Mouse (Mus musculus) brown adipose tissue, adult 24 weeks (tissue): Measurements from ENCODE around the gene Uckl1. TPM values are rescaled to one million over a fixed set of nuclear protein-coding genes. Genes with fewer than 3 reads are reported as not detected.

Experiments used
- H3K27ac ChIP-seq: fragments of 200-500 bp; replicated peaks from 2 replicates; pipeline ENCODE4 v1.5.1; 2012; ENCODE audit warnings: low read depth, mild to moderate bottlenecking, low read length
- H3K4me1 ChIP-seq: fragments of 200-500 bp; 2 replicates; pipeline ENCODE4 v1.6.1; 2012; ENCODE audit warnings: low read length, mixed read lengths; ENCODE audit not compliant: control insufficient read depth, insufficient read depth, insufficient read length
- H3K4me3 ChIP-seq: fragments of 200-500 bp; 2 replicates; pipeline ENCODE4 v1.5.1; 2012; ENCODE audit warnings: low read depth, mild to moderate bottlenecking, low read length, moderate library complexity; ENCODE audit not compliant: insufficient read depth
- polyA plus RNA-seq: library from polyadenylated mRNA; stranded (reverse); fragments of >200 nt; gene quantifications from 2 replicates; pipeline ENCODE4 v1.2.4, GENCODE M21; 2012; ENCODE audit not compliant: missing spikeins, insufficient read depth, insufficient read length

Uckl1 gene
- polyA plus RNA-seq, 1 experiment = 26.8 TPM

DNA sequence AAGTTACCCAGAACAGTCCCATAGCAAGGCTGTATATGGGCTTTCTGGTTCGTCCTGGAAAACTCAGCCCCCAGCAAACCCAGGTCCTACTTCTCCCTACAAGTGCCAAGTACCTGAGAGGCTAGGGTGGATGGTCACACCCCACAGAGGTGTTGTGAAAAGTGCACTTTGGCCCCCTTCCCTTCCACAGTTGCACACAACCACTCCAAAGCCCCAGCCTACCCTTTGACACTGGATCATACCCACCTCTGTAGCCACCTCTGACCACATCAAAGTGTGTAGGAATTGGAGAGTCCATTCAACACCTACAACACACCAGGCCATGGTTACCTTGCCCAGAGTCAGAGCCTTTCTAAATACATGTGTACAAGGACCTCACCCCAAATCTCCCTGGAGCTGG is 1.8 kb downstream of the Uckl1 start:
- H3K27ac ChIP-seq = no peak overlapping the region
- no peak overlapping the region for H3K4me3 ChIP-seq
- H3K4me1 ChIP-seq = no peaks in the 10 kb centered on the region; the same call in 1 of the 2 replicates

GRCm38 (mm10) chr2:181582358-181582757 is 2.3 kb downstream of the Uckl1 start:
- no peaks in the 10 kb centered on the region; the same call in 1 of the 2 replicates for H3K4me1 ChIP-seq
- H3K4me3 ChIP-seq = no peak overlapping the region
- H3K27ac ChIP-seq = no peak overlapping the region

DNA sequence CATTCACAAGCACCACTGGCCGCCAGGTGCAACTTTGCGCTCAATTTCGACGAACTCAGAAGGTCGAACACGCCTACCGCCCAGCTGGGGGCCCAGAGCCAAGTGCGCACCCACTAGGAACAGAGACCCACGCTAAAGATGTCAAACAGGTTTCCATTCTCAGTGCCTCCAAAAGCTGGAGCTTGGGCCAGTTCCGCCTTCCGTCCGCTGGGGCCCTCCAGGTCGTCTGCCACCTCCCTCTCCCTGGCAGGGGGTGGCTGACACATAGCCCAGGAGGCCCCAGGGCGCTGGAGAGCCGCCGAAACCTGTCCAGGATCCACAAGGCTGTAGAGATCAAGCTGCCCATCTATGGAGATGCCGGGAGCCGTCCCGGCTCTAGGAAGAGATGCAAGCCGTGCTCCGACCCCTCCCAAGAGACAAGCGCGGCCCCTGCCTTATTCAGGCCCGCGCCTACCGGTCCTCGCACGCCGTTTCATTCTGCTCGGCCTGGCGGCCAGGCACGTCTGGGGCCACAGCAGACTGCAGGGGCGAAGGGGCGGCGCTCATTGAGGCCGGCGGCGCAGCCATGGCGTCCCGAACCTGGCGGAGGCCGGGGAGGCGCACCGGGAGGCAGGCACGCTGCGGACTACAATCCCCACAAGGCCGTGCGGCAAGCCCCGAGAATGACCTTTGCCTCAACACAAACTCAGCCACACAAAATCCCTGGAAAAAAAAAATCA is 3.1 kb downstream of the Uckl1 start:
- Histone ChIP-seq H3K4me1 (no peaks in the 10 kb centered on the region; the same call in 1 of the 2 replicates), H3K27ac (peak overlapping the region; percentile 76), H3K4me3 (peak overlapping the region; percentile 76)

GRCm38 (mm10) chr2:181581016-181581401 is 3.7 kb downstream of the Uckl1 start:
- peak overlapping the region; percentile 76 for H3K27ac ChIP-seq
- peak overlapping the region; percentile 76 for H3K4me3 ChIP-seq
- no peaks in the 10 kb centered on the region; the same call in 1 of the 2 replicates for H3K4me1 ChIP-seq

DNA sequence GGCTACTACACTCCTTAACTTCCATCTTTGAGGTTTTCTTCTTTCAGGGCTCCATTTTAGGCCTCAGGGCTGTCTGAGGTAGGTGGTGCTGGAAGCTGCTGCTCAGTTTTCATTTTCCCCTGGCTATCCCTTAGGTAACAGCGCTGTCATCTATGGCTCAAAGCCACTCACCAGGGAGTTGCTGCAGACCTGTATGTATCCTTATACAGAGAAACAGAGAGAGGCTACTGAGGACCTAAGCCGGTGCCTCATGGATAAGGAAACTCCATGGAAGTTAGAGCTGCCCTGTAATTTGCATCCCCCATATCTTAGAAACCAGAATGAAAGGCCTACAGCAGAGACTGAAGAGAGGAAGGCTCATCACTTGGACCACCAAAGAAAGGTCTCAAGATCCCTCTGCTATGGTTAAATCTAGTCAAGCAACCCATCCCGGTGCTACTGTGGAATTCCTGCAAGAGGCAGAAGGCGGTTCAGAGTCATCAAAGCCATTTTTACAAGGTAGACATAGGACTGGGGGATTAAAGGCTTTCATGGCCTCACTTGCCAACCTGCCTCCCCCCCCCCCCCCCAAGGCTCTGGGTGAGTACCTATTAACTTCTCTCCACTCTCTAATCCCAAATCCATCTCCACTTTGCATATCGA is 4.4 kb downstream of the Uckl1 start:
- peak overlapping the region; percentile 64 for H3K27ac ChIP-seq
- H3K4me3 ChIP-seq = peak overlapping the region; percentile 76
- H3K4me1 ChIP-seq = no peaks in the 10 kb centered on the region; the same call in 1 of the 2 replicates

GRCm38 (mm10) chr2:181579681-181580080 is 5.0 kb downstream of the Uckl1 start:
- H3K4me3 ChIP-seq = no peak overlapping the region
- no peaks in the 10 kb centered on the region; the same call in 1 of the 2 replicates for H3K4me1 ChIP-seq
- H3K27ac ChIP-seq = no peak overlapping the region

DNA sequence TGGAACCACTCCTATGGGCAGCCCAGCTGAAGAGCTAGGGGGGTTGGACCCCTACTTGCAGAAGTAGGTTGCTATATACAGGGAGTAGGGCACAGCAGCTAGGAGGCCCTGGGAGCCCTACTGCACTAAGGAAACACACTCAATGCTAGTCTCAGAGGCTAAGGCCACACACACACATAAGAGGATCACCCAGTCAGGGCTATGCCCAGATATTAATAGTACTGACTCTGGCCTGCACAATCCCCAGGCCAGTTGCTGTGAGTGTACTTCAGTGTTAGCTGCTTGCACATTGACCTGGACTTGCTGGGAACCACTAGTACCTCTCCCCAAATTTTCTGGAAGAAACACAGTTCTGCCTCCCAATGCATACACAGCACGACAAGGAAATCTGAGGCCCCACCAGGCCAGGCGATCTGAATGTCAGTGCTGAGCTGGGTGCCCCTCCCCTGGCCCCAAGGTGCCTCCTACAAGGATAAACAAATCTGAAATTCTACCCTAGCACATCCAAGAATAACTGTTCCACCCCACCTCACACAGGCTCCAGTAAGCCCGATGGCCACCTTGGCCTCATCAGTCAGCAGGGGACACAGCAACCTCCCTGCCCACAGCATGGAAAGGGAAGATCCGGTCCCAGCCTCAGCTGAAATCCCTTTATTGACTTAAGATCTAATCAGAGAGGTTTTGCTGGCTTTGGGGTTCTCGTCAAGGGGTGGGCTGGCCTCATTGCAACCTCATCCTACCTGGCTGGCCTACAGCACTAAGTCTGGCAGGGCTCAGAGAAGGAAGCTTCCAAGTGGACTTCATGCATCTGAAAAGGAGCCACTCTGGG is 5.7 kb downstream of the Uckl1 start:
- no peaks in the 10 kb centered on the region; the same call in 1 of the 2 replicates for H3K4me1 ChIP-seq
- no peak overlapping the region for H3K27ac ChIP-seq
- H3K4me3 ChIP-seq = no peak overlapping the region

DNA sequence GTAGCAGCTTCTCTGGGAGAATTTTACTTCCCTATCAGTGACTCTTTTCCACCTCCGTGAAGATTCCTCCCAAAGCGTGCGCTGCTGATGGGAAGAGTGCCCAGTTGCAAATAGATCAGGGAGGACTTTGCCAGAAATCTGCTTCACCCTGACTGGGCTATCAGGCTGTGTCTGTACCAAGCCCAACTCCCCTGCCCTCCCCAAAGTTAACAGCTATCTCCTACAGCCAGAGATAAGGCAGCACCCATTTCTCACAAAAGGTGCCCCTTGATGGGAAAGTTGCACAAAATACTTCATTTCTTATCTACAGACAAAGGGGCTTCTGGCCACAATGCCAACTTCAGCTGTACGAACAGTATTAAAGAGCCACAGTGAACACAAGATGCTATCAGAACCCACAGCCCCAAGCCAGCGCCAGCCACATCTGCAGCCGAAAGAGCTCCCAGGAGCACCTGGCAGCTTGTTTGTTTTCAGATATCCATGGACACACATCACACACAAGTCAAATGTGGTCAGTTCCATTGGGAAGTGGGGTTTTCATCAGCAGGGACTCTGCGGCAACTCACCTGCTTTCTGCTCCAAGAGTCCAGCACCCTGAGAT is 6.6 kb downstream of the Uckl1 start:
- Histone ChIP-seq H3K4me1 (no peaks in the 10 kb centered on the region; the same call in 1 of the 2 replicates), H3K4me3 (no peak overlapping the region), H3K27ac (no peak overlapping the region)

DNA sequence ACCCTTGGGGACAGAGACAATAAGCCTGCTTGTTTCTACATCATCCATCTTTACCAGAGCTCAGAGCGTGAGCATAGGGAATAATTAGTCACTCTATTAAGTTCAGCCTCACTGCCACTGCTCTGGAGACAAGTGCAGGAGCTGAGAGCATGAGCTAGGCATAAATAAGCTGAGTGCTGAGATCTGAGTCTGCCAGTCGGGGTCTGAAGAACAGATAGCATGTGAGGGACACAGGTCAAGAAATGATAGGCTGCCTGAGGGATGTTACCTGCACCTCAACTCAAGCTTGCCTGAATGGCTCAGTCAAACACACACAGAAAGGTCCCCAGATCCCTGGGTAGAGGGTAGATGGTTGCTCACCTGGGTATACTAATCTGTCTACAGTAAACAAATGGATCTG is 7.6 kb downstream of the Uckl1 start:
- no peak overlapping the region for H3K4me3 ChIP-seq
- no peaks in the 10 kb centered on the region; the same call in 1 of the 2 replicates for H3K4me1 ChIP-seq
- no peak overlapping the region for H3K27ac ChIP-seq

DNA sequence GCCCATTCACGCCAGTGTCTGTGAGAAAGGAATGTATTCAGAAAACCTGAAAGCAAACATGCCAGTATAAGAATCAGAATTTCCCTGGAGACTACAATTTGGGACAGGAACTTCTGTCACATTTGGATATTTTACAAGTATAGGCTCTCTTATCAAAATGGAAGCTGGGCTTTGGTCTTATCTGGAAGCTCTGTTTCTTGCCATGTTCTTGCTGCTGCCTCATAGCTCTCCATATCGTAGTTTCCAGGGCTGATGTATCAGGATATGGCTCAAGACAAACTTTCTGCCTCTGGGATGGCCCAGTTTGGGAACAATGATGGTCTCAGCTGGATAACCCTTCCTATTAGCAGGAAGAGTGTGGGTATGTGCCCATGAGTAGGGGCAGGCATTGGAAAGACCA is 8.1 kb downstream of the Uckl1 start:
- Histone ChIP-seq H3K4me3 (no peak overlapping the region), H3K27ac (no peak overlapping the region), H3K4me1 (no peaks in the 10 kb centered on the region; the same call in 1 of the 2 replicates)

DNA sequence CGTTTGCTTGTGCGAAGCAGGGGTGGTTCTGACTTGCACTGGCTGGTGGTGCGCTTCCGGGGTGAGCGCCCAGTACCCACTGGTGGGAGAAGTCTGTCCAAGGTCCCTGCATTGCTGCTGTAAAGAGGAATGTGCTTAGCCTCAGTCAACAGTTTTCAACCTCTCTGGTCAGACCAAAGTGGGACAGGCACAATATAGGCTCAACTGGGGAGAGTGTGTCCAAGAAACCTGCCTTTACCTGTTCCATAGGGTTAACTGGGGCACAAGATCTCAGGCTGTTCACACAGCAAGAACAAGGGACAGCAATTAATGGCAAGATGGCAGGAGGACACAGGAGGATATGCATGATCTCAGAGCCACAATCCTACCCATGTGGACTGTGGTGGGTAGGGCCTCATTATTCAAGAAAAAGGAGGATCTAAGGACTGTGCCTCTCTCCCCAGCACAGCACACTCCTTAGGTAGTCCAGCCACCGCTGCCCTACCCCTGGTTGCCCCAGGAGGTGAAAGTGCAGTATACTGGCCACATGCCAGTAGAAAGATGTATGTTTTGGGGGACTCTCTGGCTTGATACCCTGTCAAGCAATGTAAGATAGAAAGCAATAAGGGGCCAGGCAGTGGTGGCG is 9.7 kb downstream of the Uckl1 start:
- no peaks in the 10 kb centered on the region for H3K4me1 ChIP-seq
- no peak overlapping the region for H3K4me3 ChIP-seq
- H3K27ac ChIP-seq = no peak overlapping the region

GRCm38 (mm10) chr2:181573961-181574360 is 10.7 kb downstream of the Uckl1 start:
- H3K4me3 ChIP-seq = no peak overlapping the region
- H3K27ac ChIP-seq = no peak overlapping the region
- H3K4me1 ChIP-seq = no peaks in the 10 kb centered on the region

GRCm38 (mm10) chr2:181572921-181573920 is 11.5 kb downstream of the Uckl1 start:
- H3K4me1 ChIP-seq = no peaks in the 10 kb centered on the region
- H3K4me3 ChIP-seq = no peak overlapping the region
- H3K27ac ChIP-seq = no peak overlapping the region
